Mouse (Mus musculus) testis, adult 2 months (tissue): Measurements from ENCODE around the gene Szt2.

Experiments
- CTCF ChIP-seq: fragments of 200-500 bp; IDR thresholded peaks from 2 replicates; pipeline ENCODE4 v1.5.1; 2012; ENCODE audit warnings: low read depth, mild to moderate bottlenecking, inconsistent platforms, low read length, moderate library complexity; ENCODE audit not compliant: control insufficient read depth, insufficient read depth, insufficient replicate concordance
- POLR2A ChIP-seq: fragments of 200-500 bp; IDR thresholded peaks from 2 replicates; pipeline ENCODE4 v1.6.1; 2012; ENCODE audit warnings: low read depth, mild to moderate bottlenecking, inconsistent platforms, low read length, moderate library complexity; ENCODE audit not compliant: control insufficient read depth

DNA sequence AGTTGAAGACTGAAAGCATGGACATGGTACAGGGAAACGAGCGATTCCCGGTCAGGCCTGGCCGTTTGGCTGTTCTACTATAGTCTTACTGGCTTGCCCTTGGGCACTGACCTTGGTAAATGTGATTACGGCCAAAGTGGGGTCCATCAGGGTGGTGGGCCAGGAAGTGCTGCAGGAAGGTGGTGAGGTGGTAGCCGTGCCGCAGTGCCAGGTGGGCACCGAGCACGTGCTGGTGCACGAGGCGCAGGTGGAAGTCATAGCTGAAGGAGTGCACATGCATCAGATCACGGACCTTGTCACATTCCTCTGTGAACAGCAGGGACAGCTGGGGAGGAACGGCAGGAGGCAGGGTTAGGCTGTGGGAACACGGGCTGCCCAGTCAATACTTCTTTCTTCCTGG lies 43.1 kb downstream of the Szt2 start:
- no peak for TF ChIP-seq CTCF
- TF ChIP-seq POLR2A, result no peak
